Mouse (Mus musculus): ENCODE measurements around the gene Ugt1a9. TPM values are rescaled to one million over a fixed set of nuclear protein-coding genes. Genes with fewer than 3 reads are reported as not detected.

Ugt1a9 gene
- polyA plus RNA-seq, 1 experiment from 2014 or later, result not detected

Other genes starting within 250 kb of the Ugt1a9 start
- 57.7 TPM in 2 replicates for gene Dgkd, start 217.5 kb upstream of the Ugt1a9 start, polyA plus RNA-seq (2015; fragmentation: Nextera tagmentation; extraction: Ambion mirVana)
- gene Usp40, start 62.2 kb upstream of the Ugt1a9 start, polyA plus RNA-seq (2015; fragmentation: Nextera tagmentation; extraction: Ambion mirVana), result 25.7 and 31.4 TPM in 2 replicates
- not detected in 2 replicates for gene Ugt1a10, start 15.4 kb upstream of the Ugt1a9 start, polyA plus RNA-seq (2015; fragmentation: Nextera tagmentation; extraction: Ambion mirVana)
- gene Ugt1a8, start 17.0 kb downstream of the Ugt1a9 start, polyA plus RNA-seq (2015; fragmentation: Nextera tagmentation; extraction: Ambion mirVana), result not detected in 2 replicates
- 1.2 and 1.4 TPM in 2 replicates for gene Ugt1a7c, start 24.3 kb downstream of the Ugt1a9 start, polyA plus RNA-seq (2015; fragmentation: Nextera tagmentation; extraction: Ambion mirVana)
- 1.0 and 1.7 TPM in 2 replicates for gene Ugt1a6b, start 32.5 kb downstream of the Ugt1a9 start, polyA plus RNA-seq (2015; fragmentation: Nextera tagmentation; extraction: Ambion mirVana)
- gene Ugt1a6a, start 64.0 kb downstream of the Ugt1a9 start, polyA plus RNA-seq (2015; fragmentation: Nextera tagmentation; extraction: Ambion mirVana), result 2.7 and 2.8 TPM in 2 replicates
- gene Ugt1a5, start 95.2 kb downstream of the Ugt1a9 start, polyA plus RNA-seq (2015; fragmentation: Nextera tagmentation; extraction: Ambion mirVana), result not detected in 2 replicates
- gene Ugt1a2, start 129.8 kb downstream of the Ugt1a9 start, polyA plus RNA-seq (2015; fragmentation: Nextera tagmentation; extraction: Ambion mirVana), result not detected in 2 replicates
- 10.1 and 11.7 TPM in 2 replicates for gene Dnajb3, start 135.0 kb downstream of the Ugt1a9 start, polyA plus RNA-seq (2015; fragmentation: Nextera tagmentation; extraction: Ambion mirVana)
- gene Ugt1a1, start 141.2 kb downstream of the Ugt1a9 start, polyA plus RNA-seq (2015; fragmentation: Nextera tagmentation; extraction: Ambion mirVana), result not detected in 2 replicates
- 0.96 and 1.0 TPM in 2 replicates for gene Mroh2a, start 156.2 kb downstream of the Ugt1a9 start, polyA plus RNA-seq (2015; fragmentation: Nextera tagmentation; extraction: Ambion mirVana)
- 121 TPM in 2 replicates for gene Hjurp, start 206.8 kb downstream of the Ugt1a9 start, polyA plus RNA-seq (2015; fragmentation: Nextera tagmentation; extraction: Ambion mirVana)
- gene Trpm8, start 206.9 kb downstream of the Ugt1a9 start, polyA plus RNA-seq (2015; fragmentation: Nextera tagmentation; extraction: Ambion mirVana), result 0.09 TPM in 1 of 2 replicates, not detected in the other